Mouse (Mus musculus) heart, embryonic 11.5 days (tissue): ENCODE data around the gene Lrrc25. TPM values are rescaled to one million over a fixed set of nuclear protein-coding genes. Genes with fewer than 3 reads are reported as not detected.
A peak's percentile ranks its signal among the peaks of the same experiment; 100 is the strongest.

Experiments
- ATAC-seq: fragments of 200-750 bp; cut with Nextera tagmentation; replicated peaks from 2 replicates; pipeline ENCODE4 v1.8.0; 2017; ENCODE audit warnings: moderate library complexity; ENCODE audit not compliant: insufficient number of reproducible peaks, low FRiP score, low TSS enrichment
- H3K27ac ChIP-seq: fragments of 300-500 bp; sonication (generic); 2 replicates; pipeline ENCODE4 v1.5.1; 2014; ENCODE audit warnings: mild to moderate bottlenecking, low read depth, low read length
- H3K27me3 ChIP-seq: fragments of 300-500 bp; sonication (generic); 2 replicates; pipeline ENCODE4 v1.6.1; 2014; ENCODE audit warnings: mild to moderate bottlenecking, low read length, mixed read lengths; ENCODE audit not compliant: control insufficient read depth, insufficient read depth
- H3K36me3 ChIP-seq: fragments of 300-500 bp; sonication (generic); 2 replicates; pipeline ENCODE4 v1.6.1; 2014; ENCODE audit warnings: mild to moderate bottlenecking, low read length, moderate library complexity, mixed read lengths; ENCODE audit not compliant: control insufficient read depth, insufficient read depth
- H3K4me1 ChIP-seq: fragments of 300-500 bp; sonication (generic); 2 replicates; pipeline ENCODE4 v1.6.1; 2014; ENCODE audit warnings: low read length; ENCODE audit not compliant: control insufficient read depth, insufficient read depth
- H3K4me2 ChIP-seq: fragments of 300-500 bp; sonication (generic); 2 replicates; pipeline ENCODE4 v1.6.1; 2014; ENCODE audit warnings: mild to moderate bottlenecking, moderate library complexity
- H3K4me3 ChIP-seq: fragments of 300-500 bp; sonication (generic); 2 replicates; pipeline ENCODE4 v1.5.1; 2014; ENCODE audit warnings: low read depth, low read length
- H3K9ac ChIP-seq: fragments of 300-500 bp; sonication (generic); 2 replicates; pipeline ENCODE4 v1.6.1; 2014; ENCODE audit warnings: mild to moderate bottlenecking, low read depth, low read length, moderate library complexity
- H3K9me3 ChIP-seq: fragments of 300-500 bp; sonication (generic); replicated peaks from 2 replicates; pipeline ENCODE4 v1.6.1; 2016; ENCODE audit warnings: low read length; ENCODE audit not compliant: control insufficient read depth
- WGBS: fragments of 180-500 bp; shearing (Covaris S2); extraction: QIAGEN DNeasy Blood & Tissue Kit; methylation state at CpG from one replicate; pipeline ENCODE4 v1.1.7; 2014; ENCODE audit not compliant: insufficient replicate concordance; 5-methylcytosine and 5-hydroxymethylcytosine counted together
- polyA plus RNA-seq: library from polyadenylated mRNA; unstranded; fragments of >200 nt; fragmentation: Nextera tagmentation; extraction: Ambion mirVana; gene quantifications from 2 replicates; pipeline ENCODE4 v1.2.1, GENCODE M21; 2014

Lrrc25 gene
- polyA plus RNA-seq, 1 experiment from 2014 or later = 0.19 TPM

GRCm38 (mm10) chr8:70631436-70631835 lies 15.5 kb downstream of the Lrrc25 start:
- H3K4me3 ChIP-seq = 0 out of 2 replicates have a peak overlapping the region, but pooled peaks have one; percentile 5
- H3K27me3 ChIP-seq = peaks cover 13% of the 10 kb centered on the region
- peaks cover 32% of the 10 kb centered on the region for H3K4me1 ChIP-seq
- no peaks in the 10 kb centered on the region for H3K36me3 ChIP-seq
- 0 out of 2 replicates have a peak overlapping the region, but pooled peaks have one; percentile 34 for H3K9ac ChIP-seq
- H3K9me3 ChIP-seq = no peaks in the 10 kb centered on the region
- H3K4me2 ChIP-seq = peak overlapping the region; percentile 31
- WGBS = 14% methylated on average over 24 of the region's 24 CpGs
- no peak for ATAC-seq
- H3K27ac ChIP-seq = no peak overlapping the region

- Histone ChIP-seq H3K36me3 (no peaks in the 10 kb centered on the region), H3K4me1 (peaks cover 34% of the 10 kb centered on the region), H3K4me3 (0 out of 2 replicates have a peak within 1 kb of the TSS, but pooled peaks have one; percentile 5), H3K27ac (no peak within 1 kb of the TSS), H3K9ac (0 out of 2 replicates have a peak within 1 kb of the TSS, but pooled peaks have one; percentile 34), H3K4me2 (peak within 1 kb of the TSS; percentile 31), H3K27me3 (peaks cover 13% of the 10 kb centered on the region), H3K9me3 (no peaks in the 10 kb centered on the region)
- ATAC-seq = no peak
- WGBS = 73% methylated on average over 6 of the region's 6 CpGs
Measured at GRCm38 (mm10) chr8:70632346-70632892, 16.5 kb downstream of the Lrrc25 start, which contains the start of gene Gdf15. Gene Gdf15 (minus strand): TSS chr8:70632456.

- Histone ChIP-seq H3K27me3 (peaks cover 13% of the 10 kb centered on the region), H3K27ac (no peak overlapping the region; the same call in 1 of the 2 replicates), H3K36me3 (no peaks in the 10 kb centered on the region), H3K4me1 (peaks cover 40% of the 10 kb centered on the region), H3K4me3 (no peak overlapping the region), H3K4me2 (no peak overlapping the region), H3K9me3 (no peaks in the 10 kb centered on the region), H3K9ac (peak overlapping the region; percentile 16; the same call in 1 of the 2 replicates)
- ATAC-seq = no peak
- WGBS = 44% methylated on average over 6 of the region's 6 CpGs
Measured at GRCm38 (mm10) chr8:70634066-70634465, 18.1 kb downstream of the Lrrc25 start.

- Histone ChIP-seq H3K27me3 (peaks cover 13% of the 10 kb centered on the region), H3K9ac (peak overlapping the region; percentile 46; the same call in 1 of the 2 replicates)
- ATAC-seq = no peak
Measured at GRCm38 (mm10) chr8:70635527-70635926, 19.6 kb downstream of the Lrrc25 start.

GRCm38 (mm10) chr8:70636838-70637237 lies 20.9 kb downstream of the Lrrc25 start:
- ATAC-seq = no peak
- no peak overlapping the region for H3K4me2 ChIP-seq
- H3K9ac ChIP-seq = no peak overlapping the region
- WGBS = 59% methylated on average over 8 of the region's 8 CpGs
- peaks cover 5% of the 10 kb centered on the region; the same call in 1 of the 2 replicates for H3K27me3 ChIP-seq
- H3K4me1 ChIP-seq = peaks cover 20% of the 10 kb centered on the region
- no peak overlapping the region for H3K27ac ChIP-seq
- H3K36me3 ChIP-seq = no peaks in the 10 kb centered on the region
- no peaks in the 10 kb centered on the region for H3K9me3 ChIP-seq
- H3K4me3 ChIP-seq = no peak overlapping the region

More at GRCm38 (mm10) chr8:70635527-70635926, 19.6 kb downstream of the Lrrc25 start:
- H3K27ac ChIP-seq = 0 out of 2 replicates have a peak overlapping the region, but pooled peaks have one; percentile 15
- H3K9me3 ChIP-seq = no peaks in the 10 kb centered on the region
- no peak overlapping the region for H3K4me2 ChIP-seq
- 69% methylated on average over 6 of the region's 6 CpGs for WGBS
- no peaks in the 10 kb centered on the region for H3K36me3 ChIP-seq
- H3K4me3 ChIP-seq = no peak overlapping the region
- H3K4me1 ChIP-seq = peaks cover 33% of the 10 kb centered on the region

- Histone ChIP-seq H3K27ac (no peak overlapping the region), H3K27me3 (no peaks in the 10 kb centered on the region), H3K4me2 (no peak overlapping the region), H3K4me3 (no peak overlapping the region), H3K36me3 (no peaks in the 10 kb centered on the region), H3K9ac (no peak overlapping the region), H3K9me3 (no peaks in the 10 kb centered on the region), H3K4me1 (peaks cover 15% of the 10 kb centered on the region)
- no peak for ATAC-seq
- WGBS = 59% methylated on average over 9 of the region's 9 CpGs
Measured at GRCm38 (mm10) chr8:70638752-70639151, 22.8 kb downstream of the Lrrc25 start.

- Histone ChIP-seq H3K4me3 (no peak overlapping the region), H3K9ac (no peak overlapping the region), H3K27me3 (no peaks in the 10 kb centered on the region), H3K36me3 (no peaks in the 10 kb centered on the region), H3K9me3 (no peaks in the 10 kb centered on the region), H3K4me1 (peaks cover 31% of the 10 kb centered on the region), H3K4me2 (no peak overlapping the region), H3K27ac (no peak overlapping the region)
- WGBS = 63% methylated on average over 3 of the region's 3 CpGs
- no peak for ATAC-seq
Measured at GRCm38 (mm10) chr8:70643019-70643418, 27.1 kb downstream of the Lrrc25 start.

GRCm38 (mm10) chr8:70644065-70644464 lies 28.1 kb downstream of the Lrrc25 start:
- no peaks in the 10 kb centered on the region for H3K9me3 ChIP-seq
- H3K4me1 ChIP-seq = peaks cover 34% of the 10 kb centered on the region
- no peaks in the 10 kb centered on the region for H3K27me3 ChIP-seq
- no peak overlapping the region for H3K4me3 ChIP-seq
- H3K9ac ChIP-seq = no peak overlapping the region
- H3K4me2 ChIP-seq = no peak overlapping the region
- no peak for ATAC-seq
- H3K27ac ChIP-seq = no peak overlapping the region
- H3K36me3 ChIP-seq = no peaks in the 10 kb centered on the region
- 72% methylated on average over 2 of the region's 2 CpGs for WGBS
